Mouse (Mus musculus): ENCODE data around the gene Muc3. TPM values are rescaled to one million over a fixed set of nuclear protein-coding genes. Genes with fewer than 3 reads are reported as not detected.

Gene Muc3
- polyA plus RNA-seq, 1 experiment from 2014 or later, result 0.68 TPM

- peak overlapping the region; percentile 70 for H3K4me2 ChIP-seq (replicated peaks; ENCODE audit: low read depth)
- H3K27ac ChIP-seq (replicated peaks), result peak overlapping the region; percentile 18; the same call in 1 of the 2 replicates
- no peak for TF ChIP-seq CTCF (IDR thresholded peaks at IDR 0.05; ENCODE audit: low read depth)
- TF ChIP-seq EP300 (optimal IDR thresholded peaks at IDR 0.05), result no peak
- peak overlapping the region; percentile 77 for H3K9ac ChIP-seq (ENCODE audit: low read length)
- no peaks in the 10 kb centered on the region for H3K9me3 ChIP-seq (ENCODE audit: control insufficient read depth, low read length)
- H3K27me3 ChIP-seq (ENCODE audit: control insufficient read depth, insufficient read depth, low read length), result no peaks in the 10 kb centered on the region
- H3K4me3 ChIP-seq (ENCODE audit: low read depth, low read length), result peak overlapping the region; percentile 62; the same call in 1 of the 2 replicates
- ATAC-seq (ENCODE audit: low FRiP score, low TSS enrichment) (no peak), DNase-seq (ENCODE audit: low spot score) (no peak)
- H3K4me1 ChIP-seq (replicated peaks; ENCODE audit: control insufficient read depth, insufficient read depth), result peaks cover 7% of the 10 kb centered on the region; the same call in 1 of the 2 replicates
- H3K36me3 ChIP-seq (ENCODE audit: control insufficient read depth, insufficient read depth, low read length), result peaks cover 14% of the 10 kb centered on the region
- 71% methylated on average over 9 of the region's 9 CpGs for WGBS
Measured at GRCm38 (mm10) chr5:137114891-137115561, 34.1 kb downstream of the Muc3 start.

GRCm38 (mm10) chr5:137111542-137112408 lies 37.3 kb downstream of the Muc3 start:
- H3K4me1 ChIP-seq (replicated peaks; ENCODE audit: control insufficient read depth, insufficient read depth), result peaks cover 7% of the 10 kb centered on the region; the same call in 1 of the 2 replicates

GRCm38 (mm10) chr5:137110863-137111262 lies 38.3 kb downstream of the Muc3 start:
- Histone ChIP-seq H3K4me1 (replicated peaks; ENCODE audit: control insufficient read depth, insufficient read depth) (peaks cover 4% of the 10 kb centered on the region; the same call in 1 of the 2 replicates), H3K9ac (ENCODE audit: low read length) (no peak overlapping the region), H3K27me3 (ENCODE audit: control insufficient read depth, insufficient read depth, low read length) (no peaks in the 10 kb centered on the region), H3K4me3 (ENCODE audit: low read depth, low read length) (no peak overlapping the region), H3K9me3 (ENCODE audit: control insufficient read depth, low read length) (no peaks in the 10 kb centered on the region), H3K27ac (replicated peaks) (no peak overlapping the region), H3K4me2 (replicated peaks; ENCODE audit: low read depth) (no peak overlapping the region), H3K36me3 (ENCODE audit: control insufficient read depth, insufficient read depth, low read length) (peaks cover 14% of the 10 kb centered on the region)
- ATAC-seq (ENCODE audit: low FRiP score, low TSS enrichment), result no peak
- no peak for TF ChIP-seq EP300 (optimal IDR thresholded peaks at IDR 0.05)
- no peak for DNase-seq (ENCODE audit: low spot score)
- WGBS, result 91% methylated on average over 12 of the region's 12 CpGs

More at GRCm38 (mm10) chr5:137111542-137112408, 37.3 kb downstream of the Muc3 start:
- TF ChIP-seq CTCF (IDR thresholded peaks at IDR 0.05; ENCODE audit: low read depth) (no peak), EP300 (optimal IDR thresholded peaks at IDR 0.05) (no peak)
- Histone ChIP-seq H3K4me3 (ENCODE audit: low read depth, low read length) (no peak overlapping the region), H3K27me3 (ENCODE audit: control insufficient read depth, insufficient read depth, low read length) (no peaks in the 10 kb centered on the region), H3K9me3 (ENCODE audit: control insufficient read depth, low read length) (no peaks in the 10 kb centered on the region), H3K27ac (replicated peaks) (no peak overlapping the region), H3K9ac (ENCODE audit: low read length) (no peak overlapping the region), H3K4me2 (replicated peaks; ENCODE audit: low read depth) (no peak overlapping the region), H3K36me3 (ENCODE audit: control insufficient read depth, insufficient read depth, low read length) (peaks cover 14% of the 10 kb centered on the region)
- 85% methylated on average over 4 of the region's 5 CpGs for WGBS
- ATAC-seq (ENCODE audit: low FRiP score, low TSS enrichment), result no peak
- no peak for DNase-seq (ENCODE audit: low spot score)

- Histone ChIP-seq H3K9ac (ENCODE audit: low read length) (no peak overlapping the region), H3K36me3 (ENCODE audit: control insufficient read depth, insufficient read depth, low read length) (peaks cover 14% of the 10 kb centered on the region), H3K4me2 (replicated peaks; ENCODE audit: low read depth) (no peak overlapping the region), H3K4me1 (replicated peaks; ENCODE audit: control insufficient read depth, insufficient read depth) (peaks cover 2% of the 10 kb centered on the region; the same call in 1 of the 2 replicates), H3K27me3 (ENCODE audit: control insufficient read depth, insufficient read depth, low read length) (no peaks in the 10 kb centered on the region), H3K4me3 (ENCODE audit: low read depth, low read length) (no peak overlapping the region), H3K9me3 (ENCODE audit: control insufficient read depth, low read length) (no peaks in the 10 kb centered on the region), H3K27ac (replicated peaks) (no peak overlapping the region)
- TF ChIP-seq CTCF (IDR thresholded peaks at IDR 0.05; ENCODE audit: low read depth), result no peak
- TF ChIP-seq EP300 (optimal IDR thresholded peaks at IDR 0.05), result no peak
- ATAC-seq (ENCODE audit: low FRiP score, low TSS enrichment), result no peak
- no peak for DNase-seq (ENCODE audit: low spot score)
- WGBS, result 55% methylated on average over 25 of the region's 25 CpGs
Measured at GRCm38 (mm10) chr5:137109941-137110593, 39.1 kb downstream of the Muc3 start.

GRCm38 (mm10) chr5:137108111-137108510 lies 41.0 kb downstream of the Muc3 start:
- Histone ChIP-seq H3K9ac (ENCODE audit: low read length) (no peak overlapping the region), H3K9me3 (ENCODE audit: control insufficient read depth, low read length) (no peaks in the 10 kb centered on the region), H3K27ac (replicated peaks) (no peak overlapping the region), H3K4me3 (ENCODE audit: low read depth, low read length) (no peak overlapping the region), H3K4me2 (replicated peaks; ENCODE audit: low read depth) (no peak overlapping the region), H3K36me3 (ENCODE audit: control insufficient read depth, insufficient read depth, low read length) (peaks cover 3% of the 10 kb centered on the region), H3K4me1 (replicated peaks; ENCODE audit: control insufficient read depth, insufficient read depth) (no peaks in the 10 kb centered on the region), H3K27me3 (ENCODE audit: control insufficient read depth, insufficient read depth, low read length) (no peaks in the 10 kb centered on the region)
- no peak for DNase-seq (ENCODE audit: low spot score)
- ATAC-seq (ENCODE audit: low FRiP score, low TSS enrichment), result no peak
- TF ChIP-seq EP300 (optimal IDR thresholded peaks at IDR 0.05) (no peak), CTCF (IDR thresholded peaks at IDR 0.05; ENCODE audit: low read depth) (no peak)
- 60% methylated on average over 6 of the region's 6 CpGs for WGBS

Measured in stomach, postnatal 0 days (tissue).